Mouse (Mus musculus): ENCODE data around the gene Calm2.

The Calm2 gene

GRCm38 (mm10) chr17:87459750-87460668 is 13.3 kb upstream of the Calm2 start:
- DNase-seq (ENCODE audit: low spot score in 2 of 2), result no peak

- peak; percentile 35 to 42 for DNase-seq (ENCODE audit: low spot score in 2 of 2)
Observed at GRCm38 (mm10) chr17:87458911-87459749, 12.4 kb upstream of the Calm2 start.

GRCm38 (mm10) chr17:87457961-87458360 is 11.2 kb upstream of the Calm2 start:
- DNase-seq (ENCODE audit: low spot score in 2 of 2), result no peak

- DNase-seq (ENCODE audit: low spot score in 2 of 2), result no peak
Observed at GRCm38 (mm10) chr17:87454121-87454520, 7.4 kb upstream of the Calm2 start.

- DNase-seq (ENCODE audit: low spot score in 2 of 2), result no peak
Observed at GRCm38 (mm10) chr17:87453336-87453735, 6.6 kb upstream of the Calm2 start.

GRCm38 (mm10) chr17:87448881-87449280 is 2.1 kb upstream of the Calm2 start:
- no peak for DNase-seq (ENCODE audit: low spot score in 2 of 2)

GRCm38 (mm10) chr17:87448339-87448738 is 1.6 kb upstream of the Calm2 start:
- no peak for DNase-seq (ENCODE audit: low spot score in 2 of 2)

GRCm38 (mm10) chr17:87447612-87448200 is 971 bp upstream of the Calm2 start:
- DNase-seq (ENCODE audit: low spot score in 2 of 2), result no peak

- DNase-seq (ENCODE audit: low spot score in 2 of 2), result peak; percentile 15 to 48
Observed at GRCm38 (mm10) chr17:87445917-87446766, 593 bp downstream of the Calm2 start.

- no peak for DNase-seq (ENCODE audit: low spot score in 2 of 2)
Observed at GRCm38 (mm10) chr17:87445337-87445916, 1.3 kb downstream of the Calm2 start.

- DNase-seq (ENCODE audit: low spot score in 2 of 2), result no peak
Observed at GRCm38 (mm10) chr17:87444763-87445162, 2.0 kb downstream of the Calm2 start.

- DNase-seq (ENCODE audit: low spot score in 2 of 2), result no peak
Observed at GRCm38 (mm10) chr17:87441537-87441936, 5.2 kb downstream of the Calm2 start.

- no peak for DNase-seq (ENCODE audit: low spot score in 2 of 2)
Observed at GRCm38 (mm10) chr17:87439441-87439840, 7.3 kb downstream of the Calm2 start.

GRCm38 (mm10) chr17:87433929-87434328 is 12.8 kb downstream of the Calm2 start:
- DNase-seq (ENCODE audit: low spot score in 2 of 2), result no peak

- DNase-seq (ENCODE audit: low spot score in 2 of 2), result no peak
Observed at GRCm38 (mm10) chr17:87432743-87433142, 14.0 kb downstream of the Calm2 start.

- no peak for DNase-seq (ENCODE audit: low spot score in 2 of 2)
Observed at GRCm38 (mm10) chr17:87432314-87432713, 14.4 kb downstream of the Calm2 start.

- DNase-seq (ENCODE audit: low spot score in 2 of 2), result no peak
Observed at GRCm38 (mm10) chr17:87429431-87429830, 17.3 kb downstream of the Calm2 start.

- DNase-seq (ENCODE audit: low spot score in 2 of 2), result no peak
Observed at GRCm38 (mm10) chr17:87427511-87427910, 19.2 kb downstream of the Calm2 start, which contains the start of gene Stpg4. Gene Stpg4, minus strand, starts transcription at chr17:87427741.

GRCm38 (mm10) chr17:87418082-87418481 is 28.7 kb downstream of the Calm2 start:
- no peak for DNase-seq (ENCODE audit: low spot score in 2 of 2)

- no peak for DNase-seq (ENCODE audit: low spot score in 2 of 2)
Observed at GRCm38 (mm10) chr17:87406646-87407045, 40.1 kb downstream of the Calm2 start.

GRCm38 (mm10) chr17:87405576-87405975 is 41.2 kb downstream of the Calm2 start:
- no peak for DNase-seq (ENCODE audit: low spot score in 2 of 2)
